1 mouse cellular context compared by ENCODE assay signal in the genomic region with DNA sequence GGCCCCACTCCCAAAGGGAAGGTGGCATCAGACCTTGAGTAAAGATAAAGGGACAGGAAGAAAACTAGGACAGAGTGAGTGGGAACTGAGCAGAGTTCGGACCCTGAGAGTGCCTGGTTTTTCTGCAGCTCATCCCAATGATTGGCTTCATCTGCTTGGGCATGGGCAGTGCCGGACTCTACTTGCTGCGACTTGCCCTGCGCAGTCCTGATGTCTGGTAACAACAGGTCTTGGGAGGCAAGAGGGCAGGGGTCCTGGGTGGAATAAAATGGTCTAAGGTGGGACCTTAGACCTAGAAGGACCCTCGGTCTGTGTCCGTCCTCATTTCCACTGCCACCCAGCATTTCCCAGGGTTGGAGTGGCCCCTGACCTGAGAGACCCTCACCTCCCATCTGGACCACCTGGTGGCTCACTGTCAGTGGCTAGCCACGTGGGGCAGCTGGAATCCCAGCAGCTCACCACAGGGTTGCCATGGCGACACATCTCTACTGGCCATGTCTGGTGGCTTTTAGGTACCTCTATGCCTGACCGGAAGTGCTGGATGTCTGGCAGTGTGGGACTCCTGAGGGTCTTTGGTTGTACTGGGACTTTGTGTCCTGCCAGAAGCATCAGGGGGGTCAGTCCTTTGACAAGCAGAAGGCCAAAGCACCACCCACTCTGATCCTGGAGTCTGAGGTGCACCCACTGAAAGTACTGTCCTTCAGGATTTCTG.
TF ChIP-seq lines count a peak whose summit lies in the region.

No protein-coding gene starts in this region.

TF ChIP-seq in MEL, 35 proteins besides CTCF, POLR2A, EP300 and RAD21:
- TF ChIP-seq NELFE (IDR thresholded peaks at IDR 0.05; ENCODE audit: low read depth, low read length), result peak; percentile 22; the same call in 1 of the 2 replicates
- TF ChIP-seq CHD1 (IDR thresholded peaks at IDR 0.05; ENCODE audit: low read depth, low read length), result no peak
- 0 out of 2 replicates have a peak, but pooled peaks have one; percentile 43 for TF ChIP-seq SIN3A (IDR thresholded peaks at IDR 0.05; ENCODE audit: low read length)
- peak; percentile 76; the same call in 1 of the 2 replicates for TF ChIP-seq POLR2AphosphoS2 (IDR thresholded peaks at IDR 0.05; ENCODE audit: low read length)
- no peak for TF ChIP-seq KAT2A (conservative IDR thresholded peaks at IDR 0.05; ENCODE audit: low read depth, low read length)
- TF ChIP-seq GATA1 (IDR thresholded peaks at IDR 0.05; ENCODE audit: low read depth, low read length), result no peak
- no peak for TF ChIP-seq TCF12 (IDR thresholded peaks at IDR 0.05; ENCODE audit: low read depth, low read length)
- TF ChIP-seq UBTF (IDR thresholded peaks at IDR 0.05; ENCODE audit: borderline replicate concordance, insufficient read depth, low read depth, low read length), result no peak
- no peak for TF ChIP-seq POLR2AphosphoS5 (IDR thresholded peaks at IDR 0.05; ENCODE audit: borderline replicate concordance, low read depth, low read length)
- TF ChIP-seq HCFC1 (IDR thresholded peaks at IDR 0.05; ENCODE audit: low read depth, low read length), result no peak
- peak; percentile 55; the same call in 1 of the 2 replicates for TF ChIP-seq MXI1 (IDR thresholded peaks at IDR 0.05; ENCODE audit: low read depth, low read length)
- no peak; the same call in 1 of the 2 replicates for TF ChIP-seq MAZ (IDR thresholded peaks at IDR 0.05; ENCODE audit: low read depth, low read length)
TF ChIP-seq in MEL: peak in this region for 4.
